Mouse (Mus musculus): ENCODE measurements around the gene Col18a1. TPM values are rescaled to one million over a fixed set of nuclear protein-coding genes. Genes with fewer than 3 reads are reported as not detected.

Gene Col18a1
- polyA plus RNA-seq, 1 experiment from 2014 or later: 33.2 TPM

DNA sequence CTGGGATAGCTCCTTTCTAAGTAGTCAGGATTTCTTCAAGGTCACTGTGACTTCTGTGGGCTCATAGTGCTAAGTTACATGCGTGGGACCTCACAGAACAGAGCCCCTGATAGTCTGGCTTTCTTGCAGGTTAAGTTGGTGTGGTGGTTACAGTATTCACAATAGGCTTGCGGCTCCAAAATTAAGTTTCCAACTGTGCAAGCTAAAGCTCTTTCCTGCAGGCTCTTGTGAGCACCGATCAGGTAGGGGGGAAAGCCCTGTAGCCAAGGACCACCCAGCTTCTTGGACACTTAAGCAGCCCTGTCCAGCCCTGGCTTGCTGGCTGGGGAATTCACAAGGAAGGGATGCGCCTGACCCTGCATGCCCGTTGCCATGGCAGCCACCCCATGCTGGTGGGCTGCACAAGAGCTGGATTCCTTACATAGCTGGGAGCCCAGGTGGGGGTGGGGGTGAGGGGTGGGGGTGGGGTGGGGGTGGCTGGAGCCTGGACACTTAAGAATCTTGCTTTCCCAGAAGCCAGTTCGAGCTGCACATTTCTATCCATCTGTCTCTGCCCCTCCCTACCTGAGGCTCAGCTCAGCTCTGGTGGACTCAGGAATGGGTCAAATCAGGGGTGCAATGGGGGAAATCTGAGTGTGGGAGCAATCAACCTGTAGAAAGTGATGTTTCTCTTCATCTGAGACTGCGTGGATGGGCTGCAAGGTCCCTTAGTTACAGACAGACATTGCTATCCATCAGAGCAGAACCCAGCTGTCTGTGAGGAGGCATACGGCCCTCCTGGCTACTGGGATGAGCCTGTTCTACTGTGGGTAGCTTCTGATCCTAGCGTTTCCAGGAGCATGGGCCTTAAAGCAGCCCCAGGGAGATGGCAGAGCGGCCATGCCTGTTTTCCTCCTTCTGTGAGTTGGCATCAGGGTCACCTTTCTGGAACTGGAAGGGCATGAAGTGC, 24.9 kb upstream of the Col18a1 start:
- H3K4me1 ChIP-seq (ENCODE audit: insufficient read depth, low read depth, low read length): no peaks in the 10 kb centered on the region
- no peaks in the 10 kb centered on the region for H3K27me3 ChIP-seq (replicated peaks; ENCODE audit: insufficient read depth, low read length)
- H3K27ac ChIP-seq (ENCODE audit: low read length): no peak overlapping the region
- H3K9me3 ChIP-seq (ENCODE audit: low read length): no peaks in the 10 kb centered on the region
- H3K4me3 ChIP-seq (ENCODE audit: low read depth, low read length): no peak overlapping the region
- DNase-seq (ENCODE audit: low spot score) (no peak), ATAC-seq (no peak)
- no peaks in the 10 kb centered on the region for H3K36me3 ChIP-seq (ENCODE audit: insufficient read depth, low read length)
- no peak overlapping the region for H3K9ac ChIP-seq (replicated peaks; ENCODE audit: low read depth)
- TF ChIP-seq CTCF (IDR thresholded peaks at IDR 0.05): no peak
- no peak for TF ChIP-seq EP300 (IDR thresholded peaks at IDR 0.05)
- no peak overlapping the region for H3K4me2 ChIP-seq (replicated peaks; ENCODE audit: low read depth, low read length)
- WGBS: 44% methylated on average over 10 of the region's 10 CpGs

DNA sequence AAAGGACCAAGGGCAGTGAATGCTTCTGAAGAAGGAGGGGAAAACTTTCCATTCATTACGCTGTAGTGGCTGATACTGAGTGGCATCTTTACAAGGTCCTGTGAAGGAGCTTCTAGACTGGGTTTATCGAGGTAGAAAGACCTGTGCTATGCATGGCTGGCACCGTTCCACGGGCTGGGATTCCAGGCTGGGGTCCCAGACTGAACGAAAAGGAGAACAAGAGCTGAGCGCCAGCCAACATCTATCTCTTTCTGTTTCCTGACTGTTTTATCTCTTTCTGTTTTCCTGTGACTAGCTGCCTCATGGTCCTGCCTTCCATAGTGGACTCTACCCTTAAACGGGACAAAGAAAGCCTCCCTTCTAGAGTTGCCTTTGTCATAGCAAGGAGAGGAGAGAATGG, 21.1 kb upstream of the Col18a1 start:
- no peaks in the 10 kb centered on the region for H3K36me3 ChIP-seq (ENCODE audit: insufficient read depth, low read length)
- ATAC-seq (no peak), DNase-seq (ENCODE audit: low spot score) (no peak)
- H3K27me3 ChIP-seq (replicated peaks; ENCODE audit: insufficient read depth, low read length): no peaks in the 10 kb centered on the region
- H3K9me3 ChIP-seq (ENCODE audit: low read length): no peaks in the 10 kb centered on the region
- no peak overlapping the region for H3K9ac ChIP-seq (replicated peaks; ENCODE audit: low read depth)
- WGBS: 35% methylated on average over 7 of the region's 7 CpGs
- H3K4me3 ChIP-seq (ENCODE audit: low read depth, low read length): no peak overlapping the region
- no peaks in the 10 kb centered on the region for H3K4me1 ChIP-seq (ENCODE audit: insufficient read depth, low read depth, low read length)
- H3K27ac ChIP-seq (ENCODE audit: low read length): no peak overlapping the region
- H3K4me2 ChIP-seq (replicated peaks; ENCODE audit: low read depth, low read length): no peak overlapping the region
- TF ChIP-seq CTCF (IDR thresholded peaks at IDR 0.05): no peak

DNA sequence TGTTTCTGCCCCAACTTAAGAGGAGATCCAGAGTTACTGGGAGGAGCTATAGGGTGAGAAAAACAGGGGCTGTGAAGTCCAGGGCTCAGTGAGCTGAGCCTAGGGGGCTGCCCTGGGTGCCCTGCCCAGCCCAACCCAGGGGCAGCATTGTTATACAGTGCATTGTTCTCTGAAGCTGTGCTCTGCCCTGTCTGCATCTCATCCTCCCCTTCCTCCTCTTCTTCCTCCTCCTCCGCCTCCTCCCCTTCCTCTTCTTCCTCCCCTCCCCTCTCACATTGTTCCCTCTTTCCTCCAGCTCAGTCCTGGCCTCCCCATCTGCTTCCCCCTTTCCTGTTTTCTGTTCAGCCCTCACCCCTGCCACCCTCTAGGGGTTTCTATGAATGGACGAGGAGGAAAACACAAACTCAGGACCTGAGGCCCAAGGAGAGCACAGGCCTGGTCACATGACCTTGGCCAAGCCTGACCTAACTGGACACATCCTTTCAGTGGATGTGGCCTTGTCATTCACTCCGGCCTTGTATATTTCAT, 16.5 kb upstream of the Col18a1 start:
- H3K36me3 ChIP-seq (ENCODE audit: insufficient read depth, low read length): no peaks in the 10 kb centered on the region
- TF ChIP-seq EP300 (IDR thresholded peaks at IDR 0.05): no peak
- no peak for TF ChIP-seq CTCF (IDR thresholded peaks at IDR 0.05)
- H3K9me3 ChIP-seq (ENCODE audit: low read length): no peaks in the 10 kb centered on the region
- DNase-seq (ENCODE audit: low spot score): no peak
- no peak overlapping the region for H3K9ac ChIP-seq (replicated peaks; ENCODE audit: low read depth)
- no peak overlapping the region for H3K27ac ChIP-seq (ENCODE audit: low read length)
- peak; percentile 75 for ATAC-seq
- no peaks in the 10 kb centered on the region for H3K27me3 ChIP-seq (replicated peaks; ENCODE audit: insufficient read depth, low read length)
- H3K4me2 ChIP-seq (replicated peaks; ENCODE audit: low read depth, low read length): no peak overlapping the region
- H3K4me3 ChIP-seq (ENCODE audit: low read depth, low read length): no peak overlapping the region
- H3K4me1 ChIP-seq (ENCODE audit: insufficient read depth, low read depth, low read length): no peaks in the 10 kb centered on the region
- 52% methylated on average over 2 of the region's 3 CpGs for WGBS

DNA sequence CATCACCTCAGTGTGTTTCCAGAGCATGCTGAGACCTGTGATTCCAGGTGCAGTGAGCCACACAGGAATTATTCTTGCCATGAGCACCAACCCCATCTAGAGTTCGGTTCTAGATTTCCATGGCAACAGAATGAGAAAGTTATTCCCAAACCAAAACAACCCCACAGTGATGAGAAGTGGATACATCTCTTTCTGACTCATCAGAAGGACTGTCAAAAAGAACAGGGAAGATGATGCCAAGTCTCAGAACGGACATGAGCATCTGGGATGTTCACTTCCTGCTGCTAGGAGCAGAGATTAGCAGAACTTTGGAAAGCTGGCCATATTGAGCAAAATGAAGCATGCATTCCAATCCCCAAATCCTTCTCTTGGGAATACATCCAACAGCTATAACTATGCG, 13.8 kb upstream of the Col18a1 start:
- Histone ChIP-seq H3K36me3 (ENCODE audit: insufficient read depth, low read length) (no peaks in the 10 kb centered on the region), H3K27me3 (replicated peaks; ENCODE audit: insufficient read depth, low read length) (no peaks in the 10 kb centered on the region), H3K9me3 (ENCODE audit: low read length) (no peaks in the 10 kb centered on the region), H3K4me2 (replicated peaks; ENCODE audit: low read depth, low read length) (no peak overlapping the region), H3K27ac (ENCODE audit: low read length) (no peak overlapping the region), H3K9ac (replicated peaks; ENCODE audit: low read depth) (no peak overlapping the region), H3K4me3 (ENCODE audit: low read depth, low read length) (no peak overlapping the region), H3K4me1 (ENCODE audit: insufficient read depth, low read depth, low read length) (no peaks in the 10 kb centered on the region)
- no peak for ATAC-seq
- TF ChIP-seq EP300 (IDR thresholded peaks at IDR 0.05) (no peak), CTCF (IDR thresholded peaks at IDR 0.05) (no peak)
- DNase-seq (ENCODE audit: low spot score): no peak
- 76% methylated on average over 3 of the region's 3 CpGs for WGBS

DNA sequence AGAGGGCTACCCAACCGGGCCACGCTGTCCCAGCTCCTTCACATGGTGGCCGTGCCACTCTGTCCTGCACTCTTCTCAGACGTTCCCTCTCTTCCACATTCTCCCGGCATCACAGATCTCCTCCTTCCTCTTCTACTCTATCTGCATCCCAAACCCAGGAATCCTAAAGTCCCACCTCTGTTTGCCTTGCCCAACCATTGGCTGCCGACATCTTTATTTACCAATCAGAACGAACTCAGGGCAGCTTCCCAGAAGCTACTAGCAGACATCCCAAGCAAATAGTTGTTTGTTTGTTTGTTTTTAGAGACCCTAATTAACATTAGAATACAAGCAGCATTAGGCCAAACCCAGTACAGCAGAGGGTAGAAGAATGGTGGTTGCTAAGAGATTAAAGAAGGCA, 12.3 kb upstream of the Col18a1 start:
- ATAC-seq (no peak), DNase-seq (ENCODE audit: low spot score) (no peak)
- no peak overlapping the region for H3K4me2 ChIP-seq (replicated peaks; ENCODE audit: low read depth, low read length)
- WGBS: 72% methylated on average over 7 of the region's 7 CpGs
- H3K27me3 ChIP-seq (replicated peaks; ENCODE audit: insufficient read depth, low read length): no peaks in the 10 kb centered on the region
- no peaks in the 10 kb centered on the region for H3K9me3 ChIP-seq (ENCODE audit: low read length)
- no peak for TF ChIP-seq CTCF (IDR thresholded peaks at IDR 0.05)
- no peak for TF ChIP-seq EP300 (IDR thresholded peaks at IDR 0.05)
- no peak overlapping the region for H3K27ac ChIP-seq (ENCODE audit: low read length)
- H3K9ac ChIP-seq (replicated peaks; ENCODE audit: low read depth): no peak overlapping the region
- no peak overlapping the region for H3K4me3 ChIP-seq (ENCODE audit: low read depth, low read length)
- H3K4me1 ChIP-seq (ENCODE audit: insufficient read depth, low read depth, low read length): no peaks in the 10 kb centered on the region
- H3K36me3 ChIP-seq (ENCODE audit: insufficient read depth, low read length): no peaks in the 10 kb centered on the region

DNA sequence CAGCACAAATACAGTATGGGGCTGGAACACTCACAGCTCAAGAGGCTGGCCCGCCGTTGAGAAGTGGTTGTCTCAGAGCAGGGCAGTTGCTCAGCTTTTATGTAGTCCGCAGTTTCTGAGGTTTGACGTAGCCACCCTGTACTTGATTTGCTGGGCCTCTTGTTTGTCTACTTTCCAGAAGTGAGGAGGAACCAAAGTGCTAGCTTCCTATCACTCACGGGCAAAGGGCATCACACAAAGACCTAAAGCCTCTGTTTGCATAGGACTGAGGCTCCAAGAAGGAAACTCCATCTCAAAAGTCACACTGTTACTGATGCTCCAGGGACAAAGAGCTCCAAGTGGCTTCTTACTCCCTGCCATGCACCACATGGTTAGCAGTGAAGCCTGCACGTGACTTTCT, 4.1 kb upstream of the Col18a1 start:
- Histone ChIP-seq H3K27ac (ENCODE audit: low read length) (no peak overlapping the region), H3K4me3 (ENCODE audit: low read depth, low read length) (no peak overlapping the region), H3K36me3 (ENCODE audit: insufficient read depth, low read length) (no peaks in the 10 kb centered on the region), H3K9ac (replicated peaks; ENCODE audit: low read depth) (no peak overlapping the region), H3K4me1 (ENCODE audit: insufficient read depth, low read depth, low read length) (peaks cover 10% of the 10 kb centered on the region; the same call in 1 of the 2 replicates), H3K4me2 (replicated peaks; ENCODE audit: low read depth, low read length) (no peak overlapping the region), H3K27me3 (replicated peaks; ENCODE audit: insufficient read depth, low read length) (no peaks in the 10 kb centered on the region), H3K9me3 (ENCODE audit: low read length) (no peaks in the 10 kb centered on the region)
- TF ChIP-seq CTCF (IDR thresholded peaks at IDR 0.05): no peak
- ATAC-seq (no peak), DNase-seq (ENCODE audit: low spot score) (no peak)
- 52% methylated on average over 6 of the region's 6 CpGs for WGBS

All from lung, postnatal 0 days (tissue).